Mouse (Mus musculus) left cerebral cortex, adult 9 months (tissue): ENCODE measurements around the gene Tmem132c.

Experiments used
- DNase-seq, 2 experiments: peaks; one replicate each; pipeline ENCODE4 v3.0.0; 2022; ENCODE audit warnings: low spot score in 2 of 2

Gene Tmem132c

GRCm38 (mm10) chr5:127416536-127416935 is 174.9 kb downstream of the Tmem132c start:
- peak; percentile 11 to 45 for DNase-seq

GRCm38 (mm10) chr5:127423936-127424335 is 182.3 kb downstream of the Tmem132c start:
- DNase-seq, result no peak

GRCm38 (mm10) chr5:127429124-127429523 is 187.5 kb downstream of the Tmem132c start:
- DNase-seq, result no peak

- DNase-seq, result no peak
Observed at GRCm38 (mm10) chr5:127431561-127431960, 190.0 kb downstream of the Tmem132c start.

- no peak for DNase-seq
Observed at GRCm38 (mm10) chr5:127436836-127437235, 195.2 kb downstream of the Tmem132c start.

- DNase-seq, result no peak
Observed at GRCm38 (mm10) chr5:127438639-127439038, 197.0 kb downstream of the Tmem132c start.

- no peak for DNase-seq
Observed at GRCm38 (mm10) chr5:127441963-127442362, 200.4 kb downstream of the Tmem132c start.

- DNase-seq, result peak in 1 of 2 experiments; percentile 5
Observed at GRCm38 (mm10) chr5:127453580-127453979, 212.0 kb downstream of the Tmem132c start.

- DNase-seq, result no peak
Observed at GRCm38 (mm10) chr5:127454068-127454467, 212.5 kb downstream of the Tmem132c start.

- no peak for DNase-seq
Observed at GRCm38 (mm10) chr5:127456076-127456475, 214.5 kb downstream of the Tmem132c start.

DNA sequence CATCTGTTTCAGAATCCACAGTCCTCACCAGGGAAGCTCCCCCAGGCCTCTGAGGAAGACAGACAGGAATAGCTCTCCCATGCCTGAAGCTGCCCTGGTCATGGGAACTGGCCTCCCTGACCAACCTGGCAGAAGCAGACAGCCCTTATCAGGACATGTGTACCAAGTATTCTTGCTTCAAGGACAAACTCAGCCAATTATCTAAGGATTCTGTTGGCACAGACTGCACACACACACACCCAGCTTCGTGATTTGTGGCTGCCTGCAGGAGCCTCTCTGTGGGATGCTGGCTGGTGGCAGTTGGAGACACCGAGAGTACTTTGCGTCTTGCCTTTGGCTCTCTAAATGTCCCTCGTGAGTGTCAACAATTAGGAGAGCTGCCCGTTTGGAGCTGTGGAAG is 226.5 kb downstream of the Tmem132c start:
- no peak for DNase-seq

- DNase-seq, result no peak
Observed at GRCm38 (mm10) chr5:127470351-127470750, 228.7 kb downstream of the Tmem132c start.

DNA sequence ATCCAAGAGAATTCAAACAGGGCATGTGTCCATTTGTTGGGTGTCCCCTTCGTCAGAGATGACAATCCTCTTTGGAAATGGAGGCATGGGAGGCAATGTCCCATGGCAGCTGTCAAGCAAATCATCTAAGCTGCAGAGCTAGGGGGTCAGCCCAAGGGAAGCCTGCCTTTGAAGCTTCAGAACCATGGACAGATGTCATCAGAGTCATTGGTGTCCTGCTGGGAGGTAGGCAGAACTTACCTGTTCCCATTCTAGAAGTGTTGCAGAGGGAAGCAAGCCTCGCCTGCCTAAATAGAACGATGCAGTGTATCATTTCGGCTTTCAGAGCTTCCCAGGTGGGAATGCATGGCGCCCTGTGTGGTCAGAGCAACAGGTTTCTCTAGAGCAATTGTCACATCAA is 230.3 kb downstream of the Tmem132c start:
- DNase-seq, result no peak

DNA sequence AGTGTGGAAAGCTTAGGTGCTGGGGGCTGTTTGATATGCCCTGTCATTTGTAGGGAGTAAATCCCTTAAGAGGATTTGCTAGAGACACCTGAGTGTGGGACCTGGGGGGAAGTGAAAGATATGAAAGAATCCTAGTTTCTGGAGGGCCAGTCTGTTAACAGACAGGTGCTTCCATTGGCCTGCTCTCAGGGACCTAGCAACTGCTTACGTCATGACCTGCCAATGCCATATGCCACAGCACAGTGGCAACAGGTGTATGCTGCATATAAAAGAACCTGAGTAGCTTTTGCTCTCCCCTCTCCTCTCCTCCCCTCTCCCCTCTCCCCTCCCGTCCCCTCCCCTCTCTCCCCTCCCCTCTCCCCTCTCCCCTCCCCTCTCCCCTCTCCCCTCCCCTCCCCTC is 232.1 kb downstream of the Tmem132c start:
- DNase-seq, result no peak

GRCm38 (mm10) chr5:127474856-127475255 is 233.2 kb downstream of the Tmem132c start:
- no peak for DNase-seq

DNA sequence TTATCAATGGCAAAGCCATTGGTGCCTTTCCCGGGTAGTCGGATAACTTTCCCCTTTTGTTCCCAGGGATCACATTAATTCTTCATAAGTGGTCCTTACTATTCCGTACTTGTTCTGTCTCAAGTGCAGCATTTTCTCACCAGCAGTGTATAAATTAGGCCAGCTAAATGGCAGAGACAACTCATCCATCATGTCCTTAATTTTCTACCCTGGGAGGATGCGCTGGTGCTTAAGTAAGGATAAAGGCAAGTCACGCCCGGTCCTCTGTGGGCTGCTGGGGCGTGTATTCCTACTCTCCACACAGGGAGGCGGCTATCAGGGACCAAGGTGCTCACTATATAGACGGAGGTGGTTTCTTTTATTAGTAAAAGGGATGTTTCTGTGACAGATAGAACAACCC is 236.2 kb downstream of the Tmem132c start:
- DNase-seq, result no peak

DNA sequence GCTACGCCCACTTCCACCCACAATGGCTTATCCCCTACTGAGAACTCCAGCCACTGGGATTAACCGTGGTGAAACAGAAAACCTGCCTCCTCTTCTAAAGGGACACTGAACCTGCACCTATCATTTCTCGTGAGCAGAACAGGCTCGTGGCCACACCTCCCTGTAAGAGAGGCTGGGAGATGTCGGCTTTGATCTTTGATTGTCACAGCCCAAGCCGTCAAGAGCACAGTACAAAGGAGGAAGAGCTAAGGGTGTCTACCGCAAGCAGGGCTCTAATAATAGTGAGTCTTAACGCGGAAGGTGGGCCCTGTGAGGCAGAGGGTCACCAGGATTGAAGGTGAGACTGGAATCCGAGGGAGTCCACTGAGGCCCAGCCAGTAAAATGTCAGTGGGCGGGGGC is 236.7 kb downstream of the Tmem132c start:
- no peak for DNase-seq

DNA sequence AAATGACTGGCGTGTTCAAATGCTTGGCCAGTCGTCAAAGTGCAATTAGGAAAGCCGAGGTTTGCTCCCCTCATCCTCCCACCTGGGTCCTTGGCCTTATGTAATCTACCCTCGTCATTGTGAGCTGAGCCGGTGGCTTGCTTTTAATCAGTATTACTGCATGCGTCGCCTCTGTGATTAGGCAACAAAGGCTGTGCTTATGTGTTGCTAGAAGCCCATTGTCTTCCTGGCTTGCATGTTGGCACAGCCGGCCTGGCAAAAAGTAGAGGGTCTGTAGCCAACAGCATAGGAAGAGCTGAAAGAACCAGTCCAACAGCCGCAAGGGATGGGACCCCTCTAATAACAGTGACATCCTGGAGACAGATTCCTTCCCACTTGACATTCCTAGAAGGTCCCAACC is 239.3 kb downstream of the Tmem132c start:
- no peak for DNase-seq

- DNase-seq, result peak in 1 of 2 experiments; percentile 30
Observed at GRCm38 (mm10) chr5:127481416-127481815, 239.8 kb downstream of the Tmem132c start.

DNA sequence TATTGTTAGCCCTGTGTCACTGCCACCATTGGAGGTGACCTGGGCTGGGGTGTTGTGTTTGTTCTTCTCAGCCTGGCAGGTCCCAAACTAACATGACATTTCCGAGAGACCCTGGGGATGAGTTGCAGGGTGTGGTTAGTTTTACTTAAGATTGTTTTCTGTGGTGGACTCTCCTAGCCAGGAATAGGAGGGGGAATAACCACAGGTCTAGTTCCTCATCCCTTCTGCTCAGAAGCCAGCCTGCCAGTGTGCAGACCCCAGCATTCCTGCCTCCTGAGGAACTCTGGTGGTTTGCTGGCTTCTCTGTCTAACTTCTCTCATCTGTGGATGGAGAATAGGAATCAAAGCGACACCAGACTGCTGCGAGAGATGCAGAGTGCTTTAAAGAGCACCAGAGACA is 240.7 kb downstream of the Tmem132c start:
- DNase-seq, result no peak

DNA sequence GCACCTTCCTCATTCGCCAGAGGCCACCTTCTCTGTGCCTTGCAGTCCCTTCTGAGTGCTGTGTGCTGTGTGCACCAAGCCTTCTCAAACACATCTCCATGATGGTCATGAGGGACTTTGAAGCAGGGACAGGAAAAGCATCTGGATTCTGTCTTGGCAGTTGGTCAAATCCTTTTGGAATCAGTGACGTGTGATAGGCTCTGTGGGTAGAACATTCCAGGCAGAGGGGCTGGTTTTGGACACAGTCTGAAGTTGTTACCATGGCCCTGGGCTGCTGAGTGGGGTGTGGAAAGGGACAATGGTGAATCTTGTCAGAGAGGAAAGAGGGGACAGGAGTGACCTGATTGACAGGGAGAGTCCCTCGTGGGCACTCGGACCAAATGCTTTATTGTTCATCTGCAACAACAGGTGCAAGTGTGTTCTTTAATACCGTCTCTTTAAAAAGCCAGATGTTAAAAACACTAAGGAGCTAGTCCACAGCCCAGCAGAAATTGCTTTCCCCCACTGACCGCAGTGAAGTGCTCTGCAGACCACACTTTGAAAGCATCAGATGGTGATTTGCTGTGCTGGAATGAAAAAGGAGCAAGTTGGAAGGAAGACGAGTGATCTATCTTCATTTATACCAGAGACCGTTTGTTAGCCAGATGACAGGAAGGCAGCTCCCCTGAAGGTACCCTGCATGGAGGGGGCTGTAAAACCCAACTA is 242.5 kb downstream of the Tmem132c start:
- no peak for DNase-seq

GRCm38 (mm10) chr5:127484813-127485486 is 243.3 kb downstream of the Tmem132c start:
- no peak for DNase-seq

DNA sequence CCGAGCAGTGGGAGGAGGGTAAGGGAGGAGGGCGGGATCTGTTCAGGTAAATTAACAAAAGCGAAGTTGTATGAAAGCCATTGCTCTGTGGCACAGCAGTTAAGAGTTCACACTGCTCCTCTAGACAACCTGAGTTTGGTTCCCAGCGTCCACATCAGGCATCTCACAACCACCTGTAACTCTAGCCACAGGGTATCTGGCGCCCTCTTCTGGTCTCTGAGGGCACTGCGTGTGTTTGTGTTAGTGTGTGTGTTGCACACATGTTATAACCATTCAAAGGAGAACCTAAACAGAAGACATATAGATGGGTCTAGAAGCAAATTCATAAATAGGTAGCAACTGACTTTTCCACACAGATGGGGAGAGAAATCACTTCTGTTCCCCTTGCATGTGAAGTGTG is 245.6 kb downstream of the Tmem132c start:
- DNase-seq, result no peak
